Mouse (Mus musculus) heart, postnatal 0 days (tissue): Measurements from ENCODE around the gene Rnf157.
A peak's percentile ranks its signal among the peaks of the same experiment; 100 is the strongest.

Experiments
- CTCF ChIP-seq: IDR thresholded peaks from 2 replicates; pipeline ENCODE4 v1.5.1; 2016; ENCODE audit warnings: antibody characterized with exemption, control low read depth, low read depth
- EP300 ChIP-seq: IDR thresholded peaks from 2 replicates; pipeline ENCODE4 v1.6.1; 2016; ENCODE audit warnings: antibody characterized with exemption, low read depth

- peak; percentile 98 for TF ChIP-seq CTCF
- no peak for TF ChIP-seq EP300
Observed at GRCm38 (mm10) chr11:116445596-116446307, 32.9 kb upstream of the Rnf157 start.
